Mouse (Mus musculus): Measurements from ENCODE around the gene Prickle1. TPM values are rescaled to one million over a fixed set of nuclear protein-coding genes. Genes with fewer than 3 reads are reported as not detected.

Gene Prickle1
- polyA plus RNA-seq, 1 experiment from 2014 or later: 30.3 TPM

GRCm38 (mm10) chr15:93572889-93573288, 22.8 kb downstream of the Prickle1 start:
- no peak overlapping the region for H3K4me2 ChIP-seq
- no peak overlapping the region for H3K9ac ChIP-seq
- peaks cover 10% of the 10 kb centered on the region for H3K9me3 ChIP-seq
- H3K4me1 ChIP-seq: peaks cover 36% of the 10 kb centered on the region
- H3K4me3 ChIP-seq: no peak overlapping the region
- no peak for ATAC-seq (ENCODE audit: extremely low read depth, insufficient number of reproducible peaks, low FRiP score, low TSS enrichment)
- H3K36me3 ChIP-seq: peaks cover 24% of the 10 kb centered on the region
- no peak overlapping the region for H3K27ac ChIP-seq (replicated peaks)
- 93% methylated on average over 10 of the region's 10 CpGs for WGBS
- no peaks in the 10 kb centered on the region for H3K27me3 ChIP-seq (replicated peaks)

- Histone ChIP-seq H3K4me2 (no peak overlapping the region), H3K4me3 (no peak overlapping the region), H3K36me3 (peaks cover 15% of the 10 kb centered on the region), H3K4me1 (peaks cover 47% of the 10 kb centered on the region), H3K27me3 (replicated peaks) (no peaks in the 10 kb centered on the region), H3K9me3 (peaks cover 5% of the 10 kb centered on the region; the same call in 1 of the 2 replicates), H3K9ac (no peak overlapping the region), H3K27ac (replicated peaks) (no peak overlapping the region)
- WGBS: 66% methylated on average over 11 of the region's 11 CpGs
- no peak for ATAC-seq (ENCODE audit: extremely low read depth, insufficient number of reproducible peaks, low FRiP score, low TSS enrichment)
Measured at GRCm38 (mm10) chr15:93570881-93571495, 24.7 kb downstream of the Prickle1 start.

GRCm38 (mm10) chr15:93568911-93569310, 26.8 kb downstream of the Prickle1 start:
- Histone ChIP-seq H3K9ac (peak overlapping the region; percentile 33; the same call in 1 of the 2 replicates), H3K36me3 (peaks cover 21% of the 10 kb centered on the region), H3K9me3 (peaks cover 5% of the 10 kb centered on the region; the same call in 1 of the 2 replicates), H3K4me3 (no peak overlapping the region), H3K27ac (replicated peaks) (no peak overlapping the region; the same call in 1 of the 2 replicates), H3K27me3 (replicated peaks) (no peaks in the 10 kb centered on the region), H3K4me1 (peaks cover 52% of the 10 kb centered on the region), H3K4me2 (no peak overlapping the region)
- ATAC-seq (ENCODE audit: extremely low read depth, insufficient number of reproducible peaks, low FRiP score, low TSS enrichment): no peak
- WGBS: 71% methylated on average over 3 of the region's 3 CpGs

- WGBS: 44% methylated on average over 14 of the region's 14 CpGs
- H3K27ac ChIP-seq (replicated peaks): peak overlapping the region; percentile 75
- ATAC-seq (ENCODE audit: extremely low read depth, insufficient number of reproducible peaks, low FRiP score, low TSS enrichment): no peak
- H3K4me2 ChIP-seq: peak overlapping the region; percentile 50
- peak overlapping the region; percentile 4; the same call in 1 of the 2 replicates for H3K4me3 ChIP-seq
- H3K9ac ChIP-seq: peak overlapping the region; percentile 33; the same call in 1 of the 2 replicates
- peaks cover 64% of the 10 kb centered on the region for H3K4me1 ChIP-seq
- peaks cover 18% of the 10 kb centered on the region for H3K36me3 ChIP-seq
- peaks cover 5% of the 10 kb centered on the region; the same call in 1 of the 2 replicates for H3K9me3 ChIP-seq
- no peaks in the 10 kb centered on the region for H3K27me3 ChIP-seq (replicated peaks)
Measured at GRCm38 (mm10) chr15:93567546-93568307, 28.0 kb downstream of the Prickle1 start.

- 46% methylated on average over 5 of the region's 5 CpGs for WGBS
Measured at GRCm38 (mm10) chr15:93563491-93563890, 32.2 kb downstream of the Prickle1 start.

GRCm38 (mm10) chr15:93561540-93561939, 34.2 kb downstream of the Prickle1 start:
- Histone ChIP-seq H3K4me3 (no peak overlapping the region), H3K4me2 (no peak overlapping the region), H3K4me1 (peaks cover 64% of the 10 kb centered on the region), H3K27ac (replicated peaks) (no peak overlapping the region), H3K9ac (0 out of 2 replicates have a peak overlapping the region, but pooled peaks have one; percentile 16), H3K27me3 (replicated peaks) (no peaks in the 10 kb centered on the region), H3K36me3 (peaks cover 25% of the 10 kb centered on the region; the same call in 1 of the 2 replicates), H3K9me3 (no peaks in the 10 kb centered on the region)
- 61% methylated on average over 6 of the region's 6 CpGs for WGBS
- ATAC-seq (ENCODE audit: extremely low read depth, insufficient number of reproducible peaks, low FRiP score, low TSS enrichment): no peak

More at GRCm38 (mm10) chr15:93563491-93563890, 32.2 kb downstream of the Prickle1 start:
- Histone ChIP-seq H3K4me2 (no peak overlapping the region), H3K36me3 (peaks cover 18% of the 10 kb centered on the region; the same call in 1 of the 2 replicates), H3K9ac (no peak overlapping the region), H3K27ac (replicated peaks) (peak overlapping the region; percentile 30), H3K4me3 (no peak overlapping the region), H3K9me3 (no peaks in the 10 kb centered on the region), H3K4me1 (peaks cover 78% of the 10 kb centered on the region), H3K27me3 (replicated peaks) (no peaks in the 10 kb centered on the region)
- no peak for ATAC-seq (ENCODE audit: extremely low read depth, insufficient number of reproducible peaks, low FRiP score, low TSS enrichment)

- Histone ChIP-seq H3K27me3 (replicated peaks) (no peaks in the 10 kb centered on the region), H3K4me1 (peaks cover 76% of the 10 kb centered on the region), H3K36me3 (peaks cover 17% of the 10 kb centered on the region; the same call in 1 of the 2 replicates), H3K9me3 (no peaks in the 10 kb centered on the region), H3K9ac (no peak overlapping the region), H3K4me2 (no peak overlapping the region), H3K27ac (replicated peaks) (no peak overlapping the region), H3K4me3 (no peak overlapping the region)
- ATAC-seq (ENCODE audit: extremely low read depth, insufficient number of reproducible peaks, low FRiP score, low TSS enrichment): no peak
- WGBS: 83% methylated on average over 12 of the region's 12 CpGs
Measured at GRCm38 (mm10) chr15:93558421-93558820, 37.3 kb downstream of the Prickle1 start.

- WGBS: 50% methylated on average over 8 of the region's 8 CpGs
- Histone ChIP-seq H3K9me3 (no peaks in the 10 kb centered on the region), H3K4me3 (no peak overlapping the region), H3K4me1 (peaks cover 75% of the 10 kb centered on the region), H3K4me2 (no peak overlapping the region), H3K9ac (no peak overlapping the region), H3K27me3 (replicated peaks) (no peaks in the 10 kb centered on the region), H3K27ac (replicated peaks) (peak overlapping the region; percentile 3; the same call in 1 of the 2 replicates), H3K36me3 (peaks cover 11% of the 10 kb centered on the region; the same call in 1 of the 2 replicates)
- no peak for ATAC-seq (ENCODE audit: extremely low read depth, insufficient number of reproducible peaks, low FRiP score, low TSS enrichment)
Measured at GRCm38 (mm10) chr15:93555719-93556118, 40.0 kb downstream of the Prickle1 start.

- Histone ChIP-seq H3K4me2 (peak overlapping the region; percentile 27), H3K9me3 (no peaks in the 10 kb centered on the region), H3K36me3 (peaks cover 11% of the 10 kb centered on the region; the same call in 1 of the 2 replicates), H3K9ac (0 out of 2 replicates have a peak overlapping the region, but pooled peaks have one; percentile 28), H3K27me3 (replicated peaks) (no peaks in the 10 kb centered on the region), H3K4me3 (no peak overlapping the region), H3K4me1 (peaks cover 75% of the 10 kb centered on the region), H3K27ac (replicated peaks) (peak overlapping the region; percentile 69)
- no peak for ATAC-seq (ENCODE audit: extremely low read depth, insufficient number of reproducible peaks, low FRiP score, low TSS enrichment)
- 48% methylated on average over 12 of the region's 12 CpGs for WGBS
Measured at GRCm38 (mm10) chr15:93554203-93554851, 41.4 kb downstream of the Prickle1 start.

- Histone ChIP-seq H3K4me3 (no peak overlapping the region), H3K36me3 (peaks cover 4% of the 10 kb centered on the region; the same call in 1 of the 2 replicates), H3K9me3 (no peaks in the 10 kb centered on the region), H3K27me3 (replicated peaks) (no peaks in the 10 kb centered on the region), H3K4me1 (peaks cover 88% of the 10 kb centered on the region), H3K27ac (replicated peaks) (peak overlapping the region; percentile 43; the same call in 1 of the 2 replicates), H3K9ac (no peak overlapping the region), H3K4me2 (peak overlapping the region; percentile 37)
- 7% methylated on average over 9 of the region's 9 CpGs for WGBS
- no peak for ATAC-seq (ENCODE audit: extremely low read depth, insufficient number of reproducible peaks, low FRiP score, low TSS enrichment)
Measured at GRCm38 (mm10) chr15:93552169-93552568, 43.5 kb downstream of the Prickle1 start.

GRCm38 (mm10) chr15:93548297-93548696, 47.4 kb downstream of the Prickle1 start:
- H3K9me3 ChIP-seq: no peaks in the 10 kb centered on the region
- H3K4me1 ChIP-seq: peaks cover 76% of the 10 kb centered on the region
- no peaks in the 10 kb centered on the region for H3K27me3 ChIP-seq (replicated peaks)
- 69% methylated on average over 9 of the region's 9 CpGs for WGBS
- no peak overlapping the region for H3K4me2 ChIP-seq
- ATAC-seq (ENCODE audit: extremely low read depth, insufficient number of reproducible peaks, low FRiP score, low TSS enrichment): no peak
- H3K4me3 ChIP-seq: no peak overlapping the region
- H3K9ac ChIP-seq: no peak overlapping the region
- no peak overlapping the region for H3K27ac ChIP-seq (replicated peaks)
- peaks cover 4% of the 10 kb centered on the region; the same call in 1 of the 2 replicates for H3K36me3 ChIP-seq
